Mouse (Mus musculus) cerebellum, adult 2 months (tissue): ENCODE measurements around the gene Ntrk2. TPM values are rescaled to one million over a fixed set of nuclear protein-coding genes. Genes with fewer than 3 reads are reported as not detected.

Experiments
- DNase-seq, 2 experiments: peaks; one replicate each; pipeline ENCODE4 v3.0.0; 2021
- H3K27ac ChIP-seq: fragments of 200-500 bp; 2 replicates; pipeline ENCODE4 v1.5.1; 2012; ENCODE audit warnings: low read length, control low read depth, inconsistent platforms; ENCODE audit not compliant: insufficient read depth
- H3K27me3 ChIP-seq: fragments of 200-500 bp; 2 replicates; pipeline ENCODE4 v1.6.1; 2012; ENCODE audit warnings: inconsistent platforms, mild to moderate bottlenecking, low read length, moderate library complexity; ENCODE audit not compliant: control insufficient read depth, insufficient read depth
- H3K4me1 ChIP-seq: fragments of 200-500 bp; 2 replicates; pipeline ENCODE4 v1.6.1; 2011; ENCODE audit warnings: low read length; ENCODE audit not compliant: control insufficient read depth, insufficient read depth
- H3K4me3 ChIP-seq: fragments of 200-500 bp; replicated peaks from 2 replicates; pipeline ENCODE3; 2011; ENCODE audit warnings: mild to moderate bottlenecking, low read depth, low read length, control low read depth; ENCODE audit not compliant: insufficient read depth
- CTCF ChIP-seq: fragments of 200-500 bp; IDR thresholded peaks from 2 replicates; pipeline ENCODE4 v1.5.1; 2011; ENCODE audit warnings: low read depth, mild to moderate bottlenecking, control low read depth, low read length, moderate library complexity, borderline replicate concordance; ENCODE audit not compliant: insufficient read depth
- POLR2A ChIP-seq: fragments of 200-500 bp; IDR thresholded peaks from 2 replicates; pipeline ENCODE4 v1.6.1; 2011; ENCODE audit warnings: low read length, control low read depth, borderline replicate concordance; ENCODE audit not compliant: insufficient read depth
- WGBS: fragments of 180-500 bp; shearing (Covaris S2); methylation state at CpG from one replicate; pipeline ENCODE4 v1.1.7; 2018; 5-methylcytosine and 5-hydroxymethylcytosine counted together
- polyA plus RNA-seq: library from polyadenylated mRNA; depleted of rRNA; stranded (reverse); fragments of >200 nt; gene quantifications from 2 replicates; pipeline ENCODE4 v1.2.3, GENCODE M21; 2012

Ntrk2 gene
- polyA plus RNA-seq, 1 experiment = 136 TPM

DNA sequence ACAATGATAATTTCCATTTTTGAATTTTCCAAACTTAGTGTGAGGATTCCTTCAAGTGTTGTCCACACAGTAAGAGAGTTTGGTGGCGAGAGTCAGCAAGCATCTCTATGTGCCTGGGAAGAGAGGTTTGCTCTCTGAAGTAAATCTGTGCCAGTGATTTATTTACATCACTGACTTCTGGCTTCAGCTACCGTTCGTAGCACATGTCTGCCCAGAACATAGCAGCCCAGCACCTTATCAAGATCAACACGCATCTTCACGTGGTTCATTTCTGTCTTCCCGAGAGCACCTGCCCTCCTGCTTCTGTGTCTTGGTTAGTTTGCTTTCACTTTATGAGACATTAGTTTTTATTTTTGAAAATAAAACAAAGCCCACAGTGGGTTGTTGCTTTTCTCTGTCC is 47.3 kb downstream of the Ntrk2 start:
- Histone ChIP-seq H3K4me3 (no peak overlapping the region), H3K4me1 (peaks cover 2% of the 10 kb centered on the region; the same call in 1 of the 2 replicates), H3K27me3 (no peaks in the 10 kb centered on the region), H3K27ac (no peak overlapping the region)
- 5% methylated on average over 6 of the region's 6 CpGs for WGBS
- peak in 1 of 2 experiments; percentile 71 for DNase-seq
- TF ChIP-seq POLR2A (no peak), CTCF (no peak)

- 84% methylated on average over 10 of the region's 10 CpGs for WGBS
- H3K4me3 ChIP-seq = no peak overlapping the region
- no peak for DNase-seq
- TF ChIP-seq POLR2A (no peak), CTCF (no peak)
- H3K4me1 ChIP-seq = peaks cover 20% of the 10 kb centered on the region
- no peaks in the 10 kb centered on the region for H3K27me3 ChIP-seq
- no peak overlapping the region for H3K27ac ChIP-seq
These were observed 59.9 kb downstream of the Ntrk2 start for GRCm38 (mm10) chr13:58866239-58866638.

GRCm38 (mm10) chr13:58866776-58867435 is 60.5 kb downstream of the Ntrk2 start:
- H3K4me1 ChIP-seq = peaks cover 20% of the 10 kb centered on the region
- 22% methylated on average over 8 of the region's 8 CpGs for WGBS
- TF ChIP-seq POLR2A = no peak
- TF ChIP-seq CTCF = no peak
- H3K4me3 ChIP-seq = no peak overlapping the region
- DNase-seq = peak; percentile 46 to 60
- H3K27ac ChIP-seq = peak overlapping the region; percentile 6; the same call in 1 of the 2 replicates
- H3K27me3 ChIP-seq = no peaks in the 10 kb centered on the region

DNA sequence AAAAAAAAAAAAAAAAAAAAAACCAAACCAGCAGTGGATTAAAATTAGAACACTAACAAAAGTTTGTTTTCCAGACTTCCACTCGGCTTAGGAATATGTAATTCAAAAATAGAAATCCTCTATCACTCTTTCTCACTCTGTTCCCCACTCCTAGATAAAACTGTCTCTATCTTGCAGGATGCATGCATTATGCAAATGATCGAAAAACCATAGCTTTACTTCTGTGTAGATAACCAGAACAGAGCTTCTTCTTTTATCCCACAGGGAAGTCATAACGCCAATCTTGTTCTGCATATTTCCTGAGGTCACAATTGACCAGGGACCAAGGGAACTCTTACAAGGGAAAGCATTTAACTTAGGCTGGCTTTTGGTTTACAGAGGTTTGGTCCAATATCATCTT is 76.1 kb downstream of the Ntrk2 start:
- DNase-seq = no peak
- WGBS = 87% methylated on average over 3 of the region's 3 CpGs
- Histone ChIP-seq H3K27ac (no peak overlapping the region), H3K27me3 (no peaks in the 10 kb centered on the region), H3K4me3 (no peak overlapping the region), H3K4me1 (no peaks in the 10 kb centered on the region; the same call in 1 of the 2 replicates)
- TF ChIP-seq POLR2A = no peak
- TF ChIP-seq CTCF = no peak

DNA sequence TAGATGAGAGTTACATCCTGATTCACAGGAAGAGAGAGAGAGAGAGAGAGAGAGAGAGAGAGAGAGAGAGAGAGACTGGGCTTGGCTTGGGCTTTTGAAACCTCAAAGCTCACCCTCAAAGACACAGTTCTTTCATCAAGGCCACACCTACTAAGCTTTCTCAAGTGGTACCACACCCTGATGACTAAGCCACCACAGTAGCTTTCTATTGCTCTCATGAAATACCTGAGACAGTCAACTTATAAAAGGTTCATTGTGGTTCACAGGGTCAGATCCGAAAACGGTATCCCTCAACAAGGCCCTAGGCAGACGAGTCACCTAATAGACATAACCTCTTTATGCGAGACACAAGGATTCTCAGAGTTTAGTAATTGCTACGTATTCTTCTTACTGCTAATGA is 76.5 kb downstream of the Ntrk2 start:
- H3K27me3 ChIP-seq = no peaks in the 10 kb centered on the region
- no peaks in the 10 kb centered on the region; the same call in 1 of the 2 replicates for H3K4me1 ChIP-seq
- H3K4me3 ChIP-seq = no peak overlapping the region
- no peak overlapping the region for H3K27ac ChIP-seq
- WGBS = 97% methylated on average over 5 of the region's 5 CpGs
- no peak for TF ChIP-seq CTCF
- TF ChIP-seq POLR2A = no peak
- DNase-seq = no peak

DNA sequence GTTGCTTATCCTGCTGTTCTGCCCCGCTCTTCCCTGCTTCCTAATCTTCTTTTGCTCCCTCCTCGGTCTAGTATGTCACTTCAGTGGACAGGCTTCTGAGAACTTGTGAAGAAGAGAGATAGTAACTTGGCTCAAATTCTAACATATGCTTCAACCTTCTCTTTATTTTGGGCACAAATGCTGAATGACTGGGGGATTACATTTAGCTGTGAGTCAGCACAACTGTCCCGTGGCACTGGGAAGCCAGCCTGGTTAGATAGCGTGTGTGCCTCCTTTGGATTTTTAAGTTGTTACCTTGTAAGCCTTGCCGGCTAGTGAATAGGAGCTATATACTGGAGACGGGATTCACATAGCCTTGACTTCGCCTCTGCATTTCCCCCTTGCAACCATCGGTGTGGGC is 79.7 kb downstream of the Ntrk2 start:
- no peaks in the 10 kb centered on the region for H3K27me3 ChIP-seq
- no peaks in the 10 kb centered on the region for H3K4me1 ChIP-seq
- no peak overlapping the region for H3K27ac ChIP-seq
- WGBS = 68% methylated on average over 8 of the region's 8 CpGs
- peak in 1 of 2 experiments; percentile 6 for DNase-seq
- TF ChIP-seq POLR2A = no peak
- TF ChIP-seq CTCF = no peak
- H3K4me3 ChIP-seq = no peak overlapping the region

DNA sequence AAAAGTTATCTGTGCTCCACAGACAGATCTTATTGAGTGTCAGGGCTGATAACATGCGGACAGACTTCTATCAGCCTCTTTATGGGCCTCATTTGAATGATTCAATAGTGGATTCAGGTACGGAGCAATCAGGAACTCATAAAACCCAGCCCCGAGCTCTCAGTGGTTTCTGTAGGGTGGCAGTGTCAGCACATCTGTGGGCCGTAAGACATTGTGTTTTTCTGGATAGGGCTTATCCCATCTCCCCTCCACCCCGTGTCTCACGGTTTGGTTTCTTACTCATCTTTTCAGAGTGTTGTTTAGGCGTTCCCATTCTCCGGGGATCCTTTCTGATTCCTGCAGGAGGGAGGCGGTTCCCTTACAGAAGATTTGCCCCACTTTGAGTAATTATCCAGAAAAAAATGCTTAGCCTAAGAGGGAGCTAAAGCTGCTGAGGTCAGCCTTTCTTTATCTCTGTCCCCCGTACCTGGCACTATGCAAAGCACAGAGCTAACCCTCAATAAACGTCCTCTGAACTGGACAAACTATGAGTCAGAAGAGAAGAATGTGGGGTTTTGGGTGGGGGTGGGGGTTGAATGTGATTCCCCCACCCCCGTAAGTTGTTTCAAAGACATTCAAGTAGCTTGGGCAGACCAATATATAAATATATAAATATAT is 90.0 kb downstream of the Ntrk2 start:
- Histone ChIP-seq H3K4me1 (peaks cover 18% of the 10 kb centered on the region), H3K4me3 (no peak overlapping the region), H3K27me3 (no peaks in the 10 kb centered on the region), H3K27ac (no peak overlapping the region)
- WGBS = 92% methylated on average over 12 of the region's 12 CpGs
- DNase-seq = no peak
- TF ChIP-seq POLR2A = no peak
- no peak for TF ChIP-seq CTCF

- peaks cover 32% of the 10 kb centered on the region for H3K4me1 ChIP-seq
- no peak overlapping the region for H3K27ac ChIP-seq
- no peaks in the 10 kb centered on the region for H3K27me3 ChIP-seq
- peak; percentile 17 to 48 for DNase-seq
- no peak overlapping the region for H3K4me3 ChIP-seq
- TF ChIP-seq CTCF = no peak
- TF ChIP-seq POLR2A = no peak
- 55% methylated on average over 2 of the region's 2 CpGs for WGBS
These were observed 93.0 kb downstream of the Ntrk2 start for GRCm38 (mm10) chr13:58899337-58899736.
